Mouse (Mus musculus) kidney, postnatal 4 days (tissue): Measurements from ENCODE around the gene Zfp985.
A peak's percentile ranks its signal among the peaks of the same experiment; 100 is the strongest.
"Not testable (repeated sequence)": the region's sequence is repeated elsewhere in the genome, so short reads cannot be mapped to it uniquely, and the experiment has no call there.

Experiments used
- DNase-seq, 2 experiments: peaks; one replicate each; pipeline ENCODE4 v3.0.0; 2021; ENCODE audit warnings: mixed read lengths in 2 of 2

The Zfp985 gene

DNA sequence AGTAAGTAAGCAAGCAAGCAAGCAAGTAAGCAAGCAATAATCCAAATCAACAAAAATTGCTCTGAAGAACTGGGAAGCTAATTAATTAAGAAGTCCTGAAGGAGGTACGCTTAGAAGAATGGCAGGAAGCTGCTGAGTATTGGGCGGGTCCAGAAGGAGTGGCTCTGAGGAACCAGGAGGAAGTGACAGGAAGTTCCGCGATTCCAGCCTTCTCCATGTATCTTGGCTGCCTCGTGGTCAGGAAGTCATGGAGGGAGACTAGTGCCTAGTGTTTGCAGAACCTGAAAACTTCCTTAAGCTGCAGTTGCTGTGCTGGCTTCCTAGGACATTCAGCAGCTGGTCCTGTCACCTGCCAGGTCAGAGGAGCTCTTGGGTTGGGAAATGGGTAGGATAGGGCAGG lies at the start of gene Zfp985:
Gene Zfp985 (plus strand): TSS at position 207 of the 400 bp plus-strand sequence.
- DNase-seq, result not testable (repeated sequence)

DNA sequence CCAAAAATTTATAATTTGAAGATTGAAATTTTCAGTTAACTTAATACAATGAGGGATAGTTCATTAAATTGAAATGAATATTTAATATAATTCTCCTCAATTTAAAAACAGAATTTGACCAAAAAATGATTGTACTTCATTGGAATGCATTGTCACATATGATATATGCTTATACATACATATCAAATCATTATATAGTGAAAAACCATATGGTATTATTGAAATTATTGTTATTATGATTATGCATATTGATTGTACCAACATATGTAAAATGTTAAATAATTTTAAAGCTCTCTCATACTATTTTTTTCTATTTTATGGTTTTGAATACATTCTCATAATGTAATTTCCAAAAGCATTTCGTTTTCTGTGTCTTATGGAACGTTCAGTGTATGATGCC lies 43.9 kb upstream of the Zfp985 start:
- no peak for DNase-seq

DNA sequence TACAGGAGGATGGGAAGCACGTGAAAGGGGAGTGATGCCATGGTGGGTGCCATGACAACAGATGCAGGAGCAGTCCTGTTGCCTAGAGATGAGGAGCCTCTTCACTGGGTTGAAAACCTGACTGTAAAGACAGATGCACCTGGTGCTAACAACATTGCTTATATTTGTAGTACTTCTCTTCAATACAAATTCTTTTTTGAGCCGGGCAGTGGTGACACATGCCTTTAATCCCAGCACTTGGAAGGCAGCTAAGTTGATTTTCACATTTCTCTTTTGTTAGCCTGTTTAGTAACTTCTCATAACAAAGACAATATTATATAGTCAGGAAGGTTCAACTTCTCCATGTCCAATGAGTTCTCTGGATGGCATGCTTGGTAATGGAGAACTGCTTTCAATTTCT lies 34.1 kb upstream of the Zfp985 start:
- no peak for DNase-seq

DNA sequence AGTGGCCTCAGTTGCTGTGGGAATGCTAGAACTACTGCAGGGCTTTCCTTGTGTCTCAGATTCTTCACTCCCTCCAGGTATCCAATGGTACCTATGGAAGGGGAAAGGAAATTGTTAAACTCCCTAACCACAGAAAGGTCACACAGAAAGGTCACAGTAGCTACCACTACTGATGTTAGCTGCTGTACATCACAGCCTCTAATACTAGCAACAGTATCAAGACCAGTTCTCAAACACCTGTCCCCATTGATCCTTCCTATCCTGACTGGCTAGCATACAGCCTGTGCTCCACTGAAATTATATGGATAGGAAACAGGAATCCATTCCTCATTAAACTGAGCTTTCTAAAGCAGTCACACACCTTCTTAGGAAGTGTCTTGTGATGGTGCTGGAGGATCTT lies 33.0 kb upstream of the Zfp985 start:
- DNase-seq, result no peak

DNA sequence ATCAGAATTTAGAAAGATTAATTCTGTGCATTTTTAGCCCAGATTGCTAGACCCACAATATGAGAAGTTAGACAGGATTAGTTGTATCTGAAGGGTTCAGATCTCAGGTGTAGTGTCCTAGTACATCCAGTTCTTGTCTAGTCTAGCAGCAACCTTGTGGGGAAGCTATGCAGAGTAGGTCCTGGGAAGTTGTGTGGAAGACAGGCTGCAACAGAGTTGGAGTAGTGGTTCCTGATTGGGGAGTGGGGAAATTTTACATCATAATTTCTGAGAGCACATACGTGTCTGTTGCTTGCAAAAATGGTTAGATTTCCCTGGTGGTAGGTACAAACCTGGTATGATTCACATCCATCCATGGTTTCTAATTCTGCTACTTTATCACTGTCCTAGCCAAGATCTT lies 28.0 kb upstream of the Zfp985 start:
- DNase-seq, result no peak

DNA sequence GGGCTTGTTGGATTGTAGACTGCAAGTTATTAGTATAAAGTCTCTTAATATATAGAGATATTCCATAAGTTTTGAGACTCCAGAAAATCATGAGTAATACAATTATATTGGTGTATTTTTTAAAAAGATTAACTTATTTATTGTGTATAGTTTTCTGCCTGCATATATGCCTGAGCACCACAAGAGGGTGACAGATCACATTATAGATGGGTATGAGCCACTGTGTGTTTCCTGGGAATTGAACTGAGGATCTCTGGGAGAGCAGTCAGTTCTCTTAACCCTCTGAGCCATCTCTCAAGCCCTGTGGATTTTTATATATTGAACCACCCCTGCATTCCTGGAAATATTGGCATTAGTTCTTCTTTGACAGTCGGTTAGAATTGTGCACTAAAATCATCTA lies 22.7 kb upstream of the Zfp985 start:
- no peak for DNase-seq

DNA sequence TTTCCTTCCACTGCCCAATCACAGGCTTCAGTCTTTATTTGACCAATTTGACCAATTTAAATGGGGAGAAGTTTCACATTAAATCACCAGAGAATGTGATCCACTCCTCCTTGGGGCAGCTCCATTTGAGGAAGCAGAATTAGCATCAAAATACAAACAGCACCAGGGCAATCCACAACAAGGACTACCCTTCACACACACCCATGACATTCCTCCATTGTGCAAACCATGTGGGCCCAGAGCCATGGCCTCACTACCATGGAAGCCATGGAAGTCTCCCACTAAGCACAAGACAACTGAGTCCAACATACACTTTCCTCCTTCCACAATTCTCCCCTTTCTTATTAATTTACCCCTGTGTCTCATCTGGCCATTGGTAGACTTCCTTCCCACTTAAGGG lies 17.2 kb upstream of the Zfp985 start:
- not testable (repeated sequence) for DNase-seq

DNA sequence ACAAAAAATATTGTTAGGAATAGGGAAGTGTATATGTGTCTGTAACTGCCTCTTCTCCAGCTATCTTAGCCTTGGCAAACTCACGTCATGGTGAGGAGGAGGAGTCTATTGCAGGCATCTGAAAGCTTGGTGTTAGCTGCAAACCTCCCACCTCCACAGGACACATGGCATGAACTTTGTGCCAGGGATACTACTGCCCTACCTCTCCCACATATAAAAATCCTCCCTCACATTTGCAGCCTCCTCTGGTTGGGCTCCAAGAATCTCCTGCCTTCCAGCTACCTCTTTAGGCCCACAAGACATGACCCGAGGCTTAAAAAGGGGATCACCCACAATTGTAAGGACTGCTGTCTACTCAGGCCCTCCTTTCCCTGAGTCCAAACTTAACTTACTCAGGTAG lies 15.4 kb upstream of the Zfp985 start:
- no peak for DNase-seq

DNA sequence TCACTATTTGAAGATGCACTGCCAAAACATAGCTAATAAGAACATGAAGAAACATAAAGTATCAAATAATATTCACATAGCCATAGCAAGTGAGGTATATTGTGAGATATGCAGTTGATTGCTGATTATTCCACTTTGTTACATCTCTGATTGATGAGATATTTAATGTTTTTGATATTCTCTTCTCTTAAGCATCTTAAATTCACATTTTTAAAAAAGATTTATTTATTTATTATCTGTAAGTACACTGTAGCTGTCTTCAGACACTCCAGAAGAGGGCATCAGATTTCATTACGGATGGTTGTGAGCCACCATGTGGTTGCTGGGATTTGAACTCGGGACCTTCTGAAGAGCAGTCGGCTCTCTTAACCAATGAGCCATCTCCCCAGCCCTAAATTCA lies 13.2 kb upstream of the Zfp985 start, which contains the start of gene Gm16503:
Gene Gm16503 (plus strand): TSS at position 301 of the 400 bp plus-strand sequence.
- not testable (repeated sequence) for DNase-seq

DNA sequence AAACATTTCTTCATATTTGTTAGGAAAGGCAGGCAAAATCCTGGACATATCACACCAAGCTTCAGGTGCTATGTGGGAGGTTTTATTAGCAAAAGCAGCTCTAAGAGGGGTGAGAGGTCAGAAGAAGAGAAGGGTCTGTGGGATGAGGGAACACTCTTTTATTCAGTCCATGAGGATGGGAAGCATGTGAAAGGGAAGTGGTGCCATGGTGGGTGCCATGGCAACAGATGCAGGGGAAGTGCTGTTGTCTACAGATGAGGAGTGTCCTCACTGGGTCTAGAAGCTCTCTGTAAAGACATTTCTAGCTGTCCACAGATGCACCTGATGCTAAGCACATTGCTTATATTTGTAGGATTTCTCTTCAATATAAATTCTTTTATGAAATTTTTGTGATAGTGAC lies 12.0 kb upstream of the Zfp985 start:
- DNase-seq, result no peak

DNA sequence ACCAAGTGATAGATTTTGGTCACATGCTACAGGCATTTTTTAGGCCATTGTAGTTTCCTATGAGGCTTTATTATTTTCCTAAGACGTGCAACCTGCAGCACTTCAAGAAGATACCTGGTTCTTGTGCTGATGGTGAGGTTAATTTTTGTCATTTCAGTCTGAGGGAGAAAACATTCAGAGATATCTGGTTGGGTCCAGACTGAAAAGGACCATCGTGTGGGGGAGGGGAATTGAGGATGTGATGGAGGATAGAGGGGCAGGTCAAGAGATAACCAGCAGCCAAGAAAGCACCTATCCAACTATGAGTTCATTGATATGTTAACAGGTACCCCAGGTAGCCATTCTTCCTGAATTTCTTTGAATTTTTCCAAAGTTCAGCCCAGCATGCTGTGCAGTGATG lies 1.3 kb downstream of the Zfp985 start:
- DNase-seq, result not testable (repeated sequence)

DNA sequence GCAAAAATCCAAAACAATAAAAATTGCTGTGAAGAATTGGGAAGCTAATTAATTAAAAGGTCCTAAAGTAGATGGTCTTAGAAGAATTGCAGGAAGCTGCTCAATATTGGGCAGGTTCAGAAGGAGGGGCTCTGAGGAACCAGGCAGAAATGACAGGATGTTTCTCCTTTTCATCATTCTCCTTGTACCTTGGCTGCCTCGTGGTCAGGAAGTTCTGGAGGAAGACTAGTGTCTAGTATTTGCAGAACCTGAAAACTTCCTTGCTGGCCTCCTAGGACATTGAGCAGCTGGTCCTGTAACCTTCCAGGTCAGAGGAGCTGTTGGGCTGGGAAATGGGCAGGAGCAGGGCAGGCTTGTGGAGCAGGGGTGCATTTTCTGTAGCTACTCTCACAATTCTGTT lies 3.8 kb downstream of the Zfp985 start:
- DNase-seq, result not testable (repeated sequence)

DNA sequence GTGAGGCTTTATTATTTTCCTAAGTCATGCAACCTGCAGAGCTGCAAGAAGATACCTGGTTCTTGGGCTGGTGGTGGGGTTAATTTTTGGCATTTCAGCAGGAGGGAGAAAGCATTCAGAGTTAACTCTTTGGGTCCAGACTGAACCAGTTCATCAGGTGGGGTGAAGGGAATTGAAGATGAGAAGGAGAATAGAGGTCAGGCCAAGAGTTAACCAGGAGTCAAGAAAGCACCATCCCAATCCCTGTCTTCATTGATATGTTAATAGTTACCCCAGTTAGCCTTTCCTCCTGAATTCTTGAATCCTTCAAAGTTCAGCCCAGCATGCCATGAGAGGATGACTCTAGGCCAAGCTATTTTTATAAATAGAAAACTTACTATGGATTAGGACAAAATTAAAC lies 4.9 kb downstream of the Zfp985 start:
- DNase-seq, result not testable (repeated sequence)

DNA sequence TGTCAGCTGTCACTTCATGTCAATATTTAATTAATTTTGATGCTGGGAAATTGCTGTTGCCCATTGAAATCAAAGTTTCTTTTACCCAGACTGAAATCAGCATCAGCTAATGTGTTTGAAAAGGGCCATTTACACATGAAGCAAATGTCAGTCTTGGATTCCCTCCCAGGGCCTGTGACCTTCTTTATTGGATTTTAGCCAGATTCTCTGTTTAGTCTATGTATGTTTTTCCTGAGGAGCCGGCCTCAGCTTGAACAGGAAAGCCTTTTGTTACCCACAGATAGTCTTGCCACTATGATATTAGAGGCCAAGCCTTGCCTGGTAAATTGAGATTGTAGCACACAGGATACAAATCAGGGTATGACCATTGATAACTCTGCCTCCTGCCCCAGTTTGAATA lies 6.0 kb downstream of the Zfp985 start:
- DNase-seq, result peak; percentile 7 to 14

DNA sequence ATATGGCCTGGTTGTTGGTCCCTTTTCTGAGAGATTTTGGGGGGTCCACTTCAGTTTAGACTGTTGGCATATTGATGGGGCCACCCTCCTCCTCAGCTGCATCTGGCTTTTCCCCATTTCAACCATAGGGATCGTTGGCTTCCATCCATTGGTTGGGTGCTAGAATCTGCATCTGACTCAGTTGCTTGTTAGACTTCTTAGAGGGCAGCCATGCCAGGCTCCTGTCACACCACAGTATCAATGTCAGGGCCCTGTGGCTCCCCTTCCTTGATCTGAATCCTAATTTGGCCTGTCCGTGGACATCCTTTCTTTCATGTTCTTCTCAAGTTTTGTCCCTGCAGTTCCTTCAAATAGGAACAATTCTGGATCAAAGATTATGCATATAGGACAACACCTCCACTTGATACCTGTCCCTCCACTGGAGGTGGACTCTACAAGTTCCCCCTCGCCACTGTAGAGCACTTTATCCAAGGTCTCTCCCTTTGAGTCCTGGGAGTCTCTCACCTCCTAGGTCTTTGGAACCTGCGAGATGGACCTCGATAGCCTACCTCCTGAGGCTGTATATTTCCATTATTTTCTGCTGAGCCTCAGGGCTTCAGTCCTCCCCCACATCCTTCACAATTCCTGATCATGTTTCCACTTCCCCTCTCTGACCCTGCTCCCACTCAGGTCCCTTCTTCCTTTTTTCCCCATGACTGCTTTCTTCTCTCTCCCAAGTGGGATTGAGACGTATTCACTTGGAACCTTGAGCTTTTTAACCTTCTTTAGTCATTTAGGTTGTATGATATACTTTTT lies 12.5 kb downstream of the Zfp985 start:
- DNase-seq, result no peak

DNA sequence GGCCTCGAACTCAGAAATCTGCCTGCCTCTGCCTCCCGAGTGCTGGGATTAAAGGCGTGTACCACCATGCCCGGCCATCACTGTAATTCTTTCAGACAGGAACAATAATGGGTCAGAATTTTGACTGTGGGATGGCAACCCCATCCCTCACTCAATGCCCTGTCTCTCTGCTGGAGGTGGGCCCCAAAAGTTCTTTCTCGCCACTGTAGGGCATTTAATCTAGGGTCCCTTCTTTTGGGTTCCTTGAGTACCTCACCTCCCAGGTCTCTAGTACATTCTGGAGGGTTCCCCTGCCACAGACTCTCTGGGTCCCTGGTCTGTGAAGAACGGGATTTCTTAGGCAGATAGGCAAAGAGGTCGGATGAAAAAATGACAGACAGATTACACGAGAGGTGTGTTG lies 18.1 kb downstream of the Zfp985 start:
- DNase-seq, result not testable (repeated sequence)

DNA sequence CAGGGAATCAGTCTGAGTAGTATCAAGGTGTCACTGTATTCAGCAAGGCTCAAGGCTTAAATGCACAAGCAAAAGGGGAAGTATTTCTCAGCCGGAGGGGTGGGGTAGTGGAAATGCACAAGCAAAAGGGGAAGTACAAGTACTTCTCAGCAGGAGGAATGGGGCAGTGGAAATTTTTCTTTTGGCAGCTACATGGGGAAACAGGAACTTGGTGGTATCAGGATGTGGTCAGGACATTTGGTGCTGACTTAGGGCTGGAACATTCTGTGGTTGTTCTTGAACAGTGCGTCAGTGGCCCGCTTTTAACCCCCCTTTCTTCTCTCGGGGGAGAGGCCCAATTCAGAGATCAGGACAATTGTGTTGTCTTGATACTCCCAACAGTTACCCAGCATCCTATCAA lies 26.3 kb downstream of the Zfp985 start:
- DNase-seq, result not testable (repeated sequence)

DNA sequence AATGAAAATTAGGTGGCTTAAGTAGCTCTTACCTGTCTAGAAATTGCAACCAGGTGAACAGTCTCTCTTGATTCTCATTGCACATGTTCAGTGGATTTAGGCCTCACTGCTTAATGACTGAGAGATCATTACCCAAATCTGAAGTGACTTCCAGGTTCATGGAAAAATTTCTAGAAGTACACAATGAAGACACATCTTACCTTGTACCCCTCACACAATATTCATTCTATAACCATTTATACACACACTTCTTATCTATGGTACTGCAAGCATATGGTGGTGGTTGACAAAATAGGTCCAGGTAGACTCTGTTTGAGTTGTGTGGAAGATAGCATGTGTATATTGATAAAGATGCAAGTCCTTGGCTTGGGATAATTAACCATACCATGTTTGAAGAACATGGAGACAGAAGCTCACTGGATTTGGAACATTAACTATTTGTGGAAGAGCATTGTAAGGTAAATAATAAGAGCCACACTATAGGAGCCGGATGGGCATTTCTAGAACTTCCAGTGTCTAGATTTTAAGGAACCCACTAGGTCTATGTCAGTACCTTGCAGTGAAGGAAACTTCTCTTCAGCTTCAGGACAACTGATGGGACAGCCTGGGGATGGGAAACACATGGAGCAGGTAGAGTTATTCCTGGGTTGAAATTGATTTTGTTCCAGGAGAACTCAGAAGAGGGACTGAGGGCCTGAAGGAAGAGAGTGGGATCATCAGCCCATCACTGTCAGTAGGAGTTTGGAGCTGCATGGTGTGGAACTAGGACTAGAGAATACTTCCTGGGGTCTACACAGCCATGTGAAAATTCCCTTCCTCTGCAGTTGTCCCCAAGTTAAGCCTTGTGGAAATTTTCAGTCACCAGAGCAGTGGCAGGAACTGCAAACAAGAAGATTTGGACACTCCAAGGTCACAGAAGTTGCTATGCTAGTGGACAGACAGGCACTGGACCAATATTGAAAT lies 33.7 kb downstream of the Zfp985 start:
- DNase-seq, result no peak

DNA sequence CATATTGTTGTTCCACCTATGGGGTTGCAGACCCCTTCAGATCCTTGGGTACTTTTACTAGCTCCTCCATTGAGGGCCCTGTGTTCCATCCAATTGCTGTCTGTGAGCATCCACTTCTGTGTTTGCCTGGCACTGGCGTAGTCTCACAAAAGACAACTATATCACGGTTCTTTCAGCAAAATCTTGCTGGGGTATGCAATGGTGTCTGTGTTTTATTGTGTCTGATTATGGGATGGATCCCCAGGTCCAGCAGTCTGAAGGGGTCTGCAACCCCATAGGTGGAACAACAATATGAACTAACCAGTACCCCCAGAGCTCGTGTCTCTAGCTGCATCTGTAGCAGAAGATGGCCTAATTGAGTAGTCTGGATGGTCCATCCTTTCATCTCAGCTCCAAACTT lies 41.6 kb downstream of the Zfp985 start:
- not testable (repeated sequence) for DNase-seq

DNA sequence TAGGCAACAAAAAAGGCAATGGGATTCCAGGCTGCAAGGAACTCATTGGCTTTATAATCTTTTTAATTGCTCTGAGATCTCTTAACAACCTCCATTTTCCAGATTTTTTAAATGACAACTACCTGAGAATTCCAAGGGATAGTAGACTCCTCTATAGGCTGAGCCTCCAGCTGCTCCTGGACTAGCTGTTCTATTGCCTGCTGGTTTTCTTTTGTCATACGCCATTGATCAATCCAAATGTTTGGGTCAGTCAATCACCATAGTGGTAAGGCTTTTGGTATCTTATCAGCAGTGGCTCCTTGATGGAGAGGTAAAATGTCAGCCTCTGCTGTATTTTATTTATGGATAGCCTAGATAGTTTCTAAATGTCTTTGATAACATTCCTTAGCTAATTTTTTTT lies 44.6 kb downstream of the Zfp985 start:
- DNase-seq, result no peak

DNA sequence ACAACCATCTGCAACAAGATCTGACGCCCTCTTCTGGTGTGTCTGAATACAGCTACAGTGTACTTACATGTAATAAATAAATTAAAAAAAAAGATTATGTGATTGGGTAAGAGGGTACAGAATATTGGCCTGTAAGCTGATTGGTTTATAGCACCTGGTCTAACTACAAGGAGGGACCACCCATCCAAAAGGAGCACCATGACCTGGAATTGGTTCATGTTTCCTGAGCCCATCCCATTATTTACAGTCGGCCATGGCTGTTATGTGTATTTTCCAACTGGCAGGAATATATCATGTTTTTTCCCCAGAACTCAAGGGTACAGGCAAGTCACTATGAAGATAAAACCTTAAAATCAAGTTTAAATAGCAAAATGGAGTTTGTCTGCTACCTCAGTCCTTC lies 45.8 kb downstream of the Zfp985 start:
- no peak for DNase-seq

DNA sequence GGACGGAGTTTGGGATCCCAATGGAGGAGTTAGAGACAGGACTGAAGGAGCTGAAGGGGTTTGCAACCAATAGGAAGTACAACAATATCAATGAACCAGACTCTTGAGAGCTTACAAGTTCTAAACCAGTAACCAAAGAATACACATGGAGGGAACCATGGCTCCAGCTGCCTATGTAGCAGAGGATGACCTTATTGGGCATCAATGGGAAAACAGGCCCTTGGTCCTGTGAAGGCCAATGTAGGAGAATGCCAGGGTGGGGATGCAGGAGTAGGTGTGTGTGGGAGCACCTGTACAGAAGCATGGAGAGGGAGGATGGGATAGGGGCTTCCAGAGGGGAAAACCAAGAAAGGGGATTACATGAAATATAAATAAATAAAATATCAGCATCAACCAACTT lies 48.8 kb downstream of the Zfp985 start:
- DNase-seq, result no peak

DNA sequence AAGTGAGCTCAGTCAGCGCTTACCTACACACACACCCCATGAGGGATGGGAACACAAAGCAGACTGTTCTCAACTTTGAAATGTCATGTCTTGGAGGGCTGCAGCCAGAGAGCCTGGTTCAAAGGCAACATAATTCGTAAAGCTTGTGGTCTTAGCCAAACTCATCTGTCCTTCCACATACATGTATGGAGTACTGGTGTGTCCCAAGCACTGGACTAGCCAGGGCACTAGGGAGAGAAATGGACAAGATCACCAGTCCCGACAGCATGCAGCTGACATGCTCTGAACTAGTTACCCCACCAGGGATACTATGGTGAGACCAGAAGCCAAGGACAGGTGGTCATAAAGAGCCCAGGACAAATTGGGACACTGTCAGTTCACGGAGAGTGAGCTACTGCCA lies 50.7 kb downstream of the Zfp985 start:
- DNase-seq, result no peak

DNA sequence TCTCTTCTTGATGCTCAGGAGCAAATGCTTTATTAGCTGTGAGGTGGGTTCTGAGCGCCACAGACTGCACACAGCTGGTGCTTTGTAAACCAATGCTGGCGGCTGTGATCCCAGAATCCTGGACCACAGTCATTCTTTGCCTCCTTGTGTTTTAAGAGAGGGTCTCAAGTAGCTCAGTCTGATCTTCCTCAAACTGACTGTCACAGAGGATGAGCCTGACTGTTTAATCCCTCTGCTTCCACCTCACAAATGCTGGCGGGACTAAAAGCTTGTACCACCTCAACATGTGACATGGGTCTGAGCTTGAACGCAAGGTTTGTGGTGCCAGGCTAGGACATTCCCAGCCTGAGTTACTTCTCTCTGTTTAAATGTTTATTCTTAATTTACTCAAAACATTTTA lies 52.4 kb downstream of the Zfp985 start:
- DNase-seq, result no peak
